Mouse (Mus musculus): ENCODE measurements around the gene Tenm3. TPM values are rescaled to one million over a fixed set of nuclear protein-coding genes. Genes with fewer than 3 reads are reported as not detected.

The Tenm3 gene
- polyA plus RNA-seq, 1 experiment from 2014 or later, result 49.6 TPM

GRCm38 (mm10) chr8:48522004-48522403 lies 321.7 kb downstream of the Tenm3 start:
- Histone ChIP-seq H3K4me3 (no peak overlapping the region), H3K9me3 (no peaks in the 10 kb centered on the region), H3K4me1 (peaks cover 8% of the 10 kb centered on the region), H3K36me3 (replicated peaks) (no peaks in the 10 kb centered on the region), H3K4me2 (no peak overlapping the region), H3K27ac (no peak overlapping the region), H3K27me3 (replicated peaks) (no peaks in the 10 kb centered on the region), H3K9ac (no peak overlapping the region)
- WGBS, result 69% methylated on average over 8 of the region's 8 CpGs
- no peak for ATAC-seq (replicated peaks)

GRCm38 (mm10) chr8:48517431-48517830 lies 326.3 kb downstream of the Tenm3 start:
- Histone ChIP-seq H3K27ac (no peak overlapping the region), H3K4me1 (peaks cover 7% of the 10 kb centered on the region), H3K27me3 (replicated peaks) (no peaks in the 10 kb centered on the region), H3K9ac (no peak overlapping the region), H3K36me3 (replicated peaks) (no peaks in the 10 kb centered on the region), H3K4me2 (no peak overlapping the region), H3K9me3 (no peaks in the 10 kb centered on the region), H3K4me3 (no peak overlapping the region)
- ATAC-seq (replicated peaks), result no peak

GRCm38 (mm10) chr8:48514230-48514629 lies 329.5 kb downstream of the Tenm3 start:
- 85% methylated on average over 4 of the region's 4 CpGs for WGBS

GRCm38 (mm10) chr8:48513801-48514200 lies 329.9 kb downstream of the Tenm3 start:
- no peak for ATAC-seq (replicated peaks)
- no peak overlapping the region for H3K4me2 ChIP-seq
- peaks cover 17% of the 10 kb centered on the region for H3K4me1 ChIP-seq
- H3K27me3 ChIP-seq (replicated peaks), result no peaks in the 10 kb centered on the region
- no peak overlapping the region for H3K4me3 ChIP-seq
- no peak overlapping the region for H3K9ac ChIP-seq
- H3K27ac ChIP-seq, result no peak overlapping the region
- H3K9me3 ChIP-seq, result no peaks in the 10 kb centered on the region
- H3K36me3 ChIP-seq (replicated peaks), result no peaks in the 10 kb centered on the region
- WGBS, result 95% methylated on average over 7 of the region's 7 CpGs

More at GRCm38 (mm10) chr8:48514230-48514629, 329.5 kb downstream of the Tenm3 start:
- H3K4me2 ChIP-seq, result no peak overlapping the region
- no peak overlapping the region for H3K27ac ChIP-seq
- no peak overlapping the region for H3K9ac ChIP-seq
- H3K36me3 ChIP-seq (replicated peaks), result no peaks in the 10 kb centered on the region
- H3K4me3 ChIP-seq, result no peak overlapping the region
- no peak for ATAC-seq (replicated peaks)
- no peaks in the 10 kb centered on the region for H3K27me3 ChIP-seq (replicated peaks)
- no peaks in the 10 kb centered on the region for H3K9me3 ChIP-seq
- H3K4me1 ChIP-seq, result peaks cover 13% of the 10 kb centered on the region

- no peaks in the 10 kb centered on the region for H3K27me3 ChIP-seq (replicated peaks)
- no peak overlapping the region for H3K4me2 ChIP-seq
- H3K9me3 ChIP-seq, result no peaks in the 10 kb centered on the region
- WGBS, result 81% methylated on average over 12 of the region's 12 CpGs
- no peak for ATAC-seq (replicated peaks)
- peak overlapping the region; percentile 35; the same call in 1 of the 2 replicates for H3K27ac ChIP-seq
- no peaks in the 10 kb centered on the region for H3K36me3 ChIP-seq (replicated peaks)
- no peak overlapping the region for H3K4me3 ChIP-seq
- H3K4me1 ChIP-seq, result peaks cover 31% of the 10 kb centered on the region
- H3K9ac ChIP-seq, result no peak overlapping the region
Measured at GRCm38 (mm10) chr8:48511546-48511945, 332.2 kb downstream of the Tenm3 start.

GRCm38 (mm10) chr8:48511137-48511536 lies 332.6 kb downstream of the Tenm3 start:
- H3K27ac ChIP-seq, result no peak overlapping the region

GRCm38 (mm10) chr8:48508641-48509599 lies 334.8 kb downstream of the Tenm3 start:
- no peaks in the 10 kb centered on the region for H3K9me3 ChIP-seq
- peak overlapping the region; percentile 78 for H3K27ac ChIP-seq
- peak; percentile 84 for ATAC-seq (replicated peaks)
- H3K36me3 ChIP-seq (replicated peaks), result no peaks in the 10 kb centered on the region
- H3K4me1 ChIP-seq, result peaks cover 31% of the 10 kb centered on the region
- peak overlapping the region; percentile 25 for H3K9ac ChIP-seq
- H3K4me2 ChIP-seq, result peak overlapping the region; percentile 53
- H3K4me3 ChIP-seq, result peak overlapping the region; percentile 33
- WGBS, result 20% methylated on average over 29 of the region's 29 CpGs
- H3K27me3 ChIP-seq (replicated peaks), result no peaks in the 10 kb centered on the region

More at GRCm38 (mm10) chr8:48511137-48511536, 332.6 kb downstream of the Tenm3 start:
- no peaks in the 10 kb centered on the region for H3K36me3 ChIP-seq (replicated peaks)
- ATAC-seq (replicated peaks), result no peak
- H3K4me3 ChIP-seq, result no peak overlapping the region
- no peak overlapping the region for H3K9ac ChIP-seq
- 72% methylated on average over 14 of the region's 14 CpGs for WGBS
- no peaks in the 10 kb centered on the region for H3K9me3 ChIP-seq
- H3K4me2 ChIP-seq, result no peak overlapping the region
- H3K27me3 ChIP-seq (replicated peaks), result no peaks in the 10 kb centered on the region
- peaks cover 31% of the 10 kb centered on the region for H3K4me1 ChIP-seq

- Histone ChIP-seq H3K9me3 (no peaks in the 10 kb centered on the region), H3K9ac (no peak overlapping the region), H3K4me3 (no peak overlapping the region), H3K27ac (no peak overlapping the region), H3K27me3 (replicated peaks) (no peaks in the 10 kb centered on the region), H3K36me3 (replicated peaks) (no peaks in the 10 kb centered on the region), H3K4me1 (peaks cover 31% of the 10 kb centered on the region), H3K4me2 (no peak overlapping the region)
- ATAC-seq (replicated peaks), result no peak; the same call in 1 of the 2 replicates
- WGBS, result 70% methylated on average over 10 of the region's 10 CpGs
Measured at GRCm38 (mm10) chr8:48507719-48508501, 335.8 kb downstream of the Tenm3 start.

GRCm38 (mm10) chr8:48492491-48492890 lies 351.3 kb downstream of the Tenm3 start:
- Histone ChIP-seq H3K4me1 (peaks cover 15% of the 10 kb centered on the region), H3K36me3 (replicated peaks) (no peaks in the 10 kb centered on the region), H3K9ac (no peak overlapping the region), H3K27ac (no peak overlapping the region), H3K27me3 (replicated peaks) (no peaks in the 10 kb centered on the region), H3K9me3 (no peaks in the 10 kb centered on the region), H3K4me3 (no peak overlapping the region), H3K4me2 (no peak overlapping the region)
- ATAC-seq (replicated peaks), result no peak
- 69% methylated on average over 5 of the region's 5 CpGs for WGBS

GRCm38 (mm10) chr8:48490635-48491165 lies 353.1 kb downstream of the Tenm3 start:
- no peak overlapping the region for H3K9ac ChIP-seq
- ATAC-seq (replicated peaks), result 0 out of 2 replicates have a peak, but pooled peaks have one; percentile 22
- 64% methylated on average over 6 of the region's 6 CpGs for WGBS

GRCm38 (mm10) chr8:48489936-48490634 lies 353.7 kb downstream of the Tenm3 start:
- no peak overlapping the region for H3K9ac ChIP-seq
- peak; percentile 70; the same call in 1 of the 2 replicates for ATAC-seq (replicated peaks)
- no peaks in the 10 kb centered on the region for H3K9me3 ChIP-seq
- no peak overlapping the region for H3K4me3 ChIP-seq
- no peaks in the 10 kb centered on the region for H3K27me3 ChIP-seq (replicated peaks)
- H3K4me1 ChIP-seq, result peaks cover 15% of the 10 kb centered on the region
- 65% methylated on average over 18 of the region's 18 CpGs for WGBS
- no peaks in the 10 kb centered on the region for H3K36me3 ChIP-seq (replicated peaks)
- H3K27ac ChIP-seq, result 0 out of 2 replicates have a peak overlapping the region, but pooled peaks have one; percentile 5
- H3K4me2 ChIP-seq, result no peak overlapping the region

More at GRCm38 (mm10) chr8:48490635-48491165, 353.1 kb downstream of the Tenm3 start:
- no peaks in the 10 kb centered on the region for H3K9me3 ChIP-seq
- H3K36me3 ChIP-seq (replicated peaks), result no peaks in the 10 kb centered on the region
- H3K4me2 ChIP-seq, result no peak overlapping the region
- no peaks in the 10 kb centered on the region for H3K27me3 ChIP-seq (replicated peaks)
- H3K4me3 ChIP-seq, result no peak overlapping the region
- H3K27ac ChIP-seq, result 0 out of 2 replicates have a peak overlapping the region, but pooled peaks have one; percentile 5
- peaks cover 15% of the 10 kb centered on the region for H3K4me1 ChIP-seq
